Mouse (Mus musculus) forebrain, embryonic 11.5 days (tissue): ENCODE measurements around the gene Gdf3. TPM values are rescaled to one million over a fixed set of nuclear protein-coding genes. Genes with fewer than 3 reads are reported as not detected.
"Not testable (repeated sequence)": the region's sequence is repeated elsewhere in the genome, so short reads cannot be mapped to it uniquely, and the experiment has no call there.

Experiments
- ATAC-seq: fragments of 200-750 bp; cut with Nextera tagmentation; replicated peaks from 2 replicates; pipeline ENCODE4 v1.8.0; 2017; ENCODE audit warnings: moderate TSS enrichment; ENCODE audit not compliant: low FRiP score
- DNase-seq: peaks from one replicate; pipeline ENCODE4 v3.0.0-alpha.2; 2017; ENCODE audit warnings: low spot score
- H3K27ac ChIP-seq: fragments of 300-500 bp; sonication (generic); 2 replicates; pipeline ENCODE4 v1.5.1; 2014; ENCODE audit warnings: low read depth, low read length
- H3K27me3 ChIP-seq: fragments of 300-500 bp; sonication (generic); 2 replicates; pipeline ENCODE4 v1.6.1; 2014; ENCODE audit warnings: mild to moderate bottlenecking, low read length, mixed read lengths; ENCODE audit not compliant: control insufficient read depth, insufficient read depth
- H3K36me3 ChIP-seq: fragments of 300-500 bp; sonication (generic); 2 replicates; pipeline ENCODE4 v1.6.1; 2014; ENCODE audit warnings: mild to moderate bottlenecking, low read length, moderate library complexity, mixed read lengths; ENCODE audit not compliant: control insufficient read depth, insufficient read depth
- H3K4me1 ChIP-seq: fragments of 300-500 bp; sonication (generic); replicated peaks from 2 replicates; pipeline ENCODE4 v1.6.1; 2014; ENCODE audit warnings: low read length, mixed read lengths; ENCODE audit not compliant: control insufficient read depth, insufficient read depth
- H3K4me2 ChIP-seq: fragments of 300-500 bp; sonication (generic); 2 replicates; pipeline ENCODE4 v1.6.1; 2014; ENCODE audit warnings: low read depth, mild to moderate bottlenecking, low read length, moderate library complexity, mixed read lengths; ENCODE audit not compliant: severe bottlenecking
- H3K4me3 ChIP-seq: fragments of 300-500 bp; sonication (generic); 2 replicates; pipeline ENCODE4 v1.5.1; 2014; ENCODE audit warnings: low read depth, low read length
- H3K9ac ChIP-seq: fragments of 300-500 bp; sonication (generic); 2 replicates; pipeline ENCODE4 v1.6.1; 2014; ENCODE audit warnings: low read length
- H3K9me3 ChIP-seq: fragments of 300-500 bp; sonication (generic); 2 replicates; pipeline ENCODE4 v1.6.1; 2016; ENCODE audit warnings: low read length, mixed read lengths; ENCODE audit not compliant: control insufficient read depth
- WGBS: fragments of 180-500 bp; shearing (Covaris S2); extraction: QIAGEN DNeasy Blood & Tissue Kit; methylation state at CpG from one replicate; pipeline ENCODE4 v1.1.7; 2014; 5-methylcytosine and 5-hydroxymethylcytosine counted together
- polyA plus RNA-seq: library from polyadenylated mRNA; unstranded; fragments of >200 nt; fragmentation: Nextera tagmentation; extraction: Ambion mirVana; gene quantifications from 2 replicates; pipeline ENCODE4 v1.2.1, GENCODE M21; 2014

Gdf3 gene
- polyA plus RNA-seq, 1 experiment from 2014 or later = 0.11 TPM

GRCm38 (mm10) chr6:122595637-122596036 lies 14.2 kb downstream of the Gdf3 start:
- Histone ChIP-seq H3K4me1 (no peaks in the 10 kb centered on the region), H3K4me2 (no peak overlapping the region), H3K27me3 (no peaks in the 10 kb centered on the region), H3K36me3 (no peaks in the 10 kb centered on the region), H3K27ac (no peak overlapping the region), H3K9me3 (no peaks in the 10 kb centered on the region), H3K4me3 (no peak overlapping the region), H3K9ac (no peak overlapping the region)
- WGBS = 41% methylated on average over 7 of the region's 7 CpGs
- no peak for DNase-seq
- ATAC-seq = no peak

- Histone ChIP-seq H3K4me1 (no peaks in the 10 kb centered on the region), H3K4me3 (no peak overlapping the region), H3K27ac (no peak overlapping the region), H3K9ac (no peak overlapping the region), H3K4me2 (no peak overlapping the region), H3K36me3 (no peaks in the 10 kb centered on the region), H3K9me3 (no peaks in the 10 kb centered on the region), H3K27me3 (no peaks in the 10 kb centered on the region)
- WGBS = 81% methylated on average over 2 of the region's 2 CpGs
- ATAC-seq = no peak
- no peak for DNase-seq
Observed at GRCm38 (mm10) chr6:122592905-122593304, 17.0 kb downstream of the Gdf3 start.

GRCm38 (mm10) chr6:122591027-122591758 lies 18.7 kb downstream of the Gdf3 start:
- 83% methylated on average over 13 of the region's 13 CpGs for WGBS
- Histone ChIP-seq H3K36me3 (no peaks in the 10 kb centered on the region), H3K9me3 (no peaks in the 10 kb centered on the region), H3K9ac (no peak overlapping the region), H3K4me2 (no peak overlapping the region), H3K27ac (no peak overlapping the region), H3K4me1 (no peaks in the 10 kb centered on the region), H3K27me3 (no peaks in the 10 kb centered on the region), H3K4me3 (no peak overlapping the region)
- DNase-seq (no peak), ATAC-seq (no peak)

- DNase-seq = no peak
- Histone ChIP-seq H3K36me3 (no peaks in the 10 kb centered on the region), H3K27ac (no peak overlapping the region), H3K4me3 (no peak overlapping the region), H3K9me3 (no peaks in the 10 kb centered on the region), H3K9ac (no peak overlapping the region), H3K4me2 (no peak overlapping the region), H3K4me1 (no peaks in the 10 kb centered on the region), H3K27me3 (no peaks in the 10 kb centered on the region)
- 70% methylated on average over 1 of the region's 1 CpGs for WGBS
- no peak for ATAC-seq
Observed at GRCm38 (mm10) chr6:122579086-122579485, 30.8 kb downstream of the Gdf3 start.

- no peak overlapping the region for H3K4me3 ChIP-seq
- H3K4me1 ChIP-seq = no peaks in the 10 kb centered on the region
- no peak overlapping the region for H3K27ac ChIP-seq
- H3K4me2 ChIP-seq = no peak overlapping the region
- no peaks in the 10 kb centered on the region for H3K9me3 ChIP-seq
- no peak overlapping the region for H3K9ac ChIP-seq
- ATAC-seq (no peak), DNase-seq (no peak)
- no peaks in the 10 kb centered on the region for H3K27me3 ChIP-seq
- no peaks in the 10 kb centered on the region for H3K36me3 ChIP-seq
- WGBS = 92% methylated on average over 3 of the region's 3 CpGs
Observed at GRCm38 (mm10) chr6:122577030-122577429, 32.9 kb downstream of the Gdf3 start.

GRCm38 (mm10) chr6:122575037-122575436 lies 34.9 kb downstream of the Gdf3 start:
- 77% methylated on average over 1 of the region's 1 CpGs for WGBS
- H3K4me1 ChIP-seq, H3K27me3 ChIP-seq, H3K36me3 ChIP-seq, H3K4me2 ChIP-seq, H3K4me3 ChIP-seq, H3K27ac ChIP-seq, H3K9ac ChIP-seq, ATAC-seq, H3K9me3 ChIP-seq, DNase-seq: not testable (repeated sequence)

GRCm38 (mm10) chr6:122571617-122571959 lies 38.3 kb downstream of the Gdf3 start:
- Histone ChIP-seq H3K4me2 (no peak overlapping the region), H3K9ac (no peak overlapping the region), H3K27ac (no peak overlapping the region), H3K4me1 (no peaks in the 10 kb centered on the region), H3K4me3 (no peak overlapping the region), H3K27me3 (no peaks in the 10 kb centered on the region), H3K9me3 (no peaks in the 10 kb centered on the region), H3K36me3 (no peaks in the 10 kb centered on the region)
- DNase-seq (no peak), ATAC-seq (no peak)
- WGBS = 94% methylated on average over 3 of the region's 3 CpGs

GRCm38 (mm10) chr6:122570695-122571616 lies 38.9 kb downstream of the Gdf3 start:
- Histone ChIP-seq H3K9me3 (no peaks in the 10 kb centered on the region), H3K9ac (no peak overlapping the region), H3K4me1 (no peaks in the 10 kb centered on the region), H3K36me3 (no peaks in the 10 kb centered on the region), H3K27me3 (no peaks in the 10 kb centered on the region), H3K4me2 (no peak overlapping the region), H3K27ac (no peak overlapping the region), H3K4me3 (no peak overlapping the region)
- WGBS = 74% methylated on average over 8 of the region's 8 CpGs
- no peak for ATAC-seq
- DNase-seq = no peak
